Mouse (Mus musculus) cerebellum, adult 2 months (tissue): ENCODE measurements around the gene Olfr1406.

Source experiments
- CTCF ChIP-seq: fragments of 200-500 bp; IDR thresholded peaks from 2 replicates; pipeline ENCODE4 v1.5.1; 2011; ENCODE audit warnings: low read depth, mild to moderate bottlenecking, control low read depth, low read length, moderate library complexity, borderline replicate concordance; ENCODE audit not compliant: insufficient read depth
- POLR2A ChIP-seq: fragments of 200-500 bp; IDR thresholded peaks from 2 replicates; pipeline ENCODE4 v1.6.1; 2011; ENCODE audit warnings: low read length, control low read depth, borderline replicate concordance; ENCODE audit not compliant: insufficient read depth

- TF ChIP-seq POLR2A (no peak), CTCF (no peak)
Observed at GRCm38 (mm10) chr1:173137274-173137673, 53.2 kb downstream of the Olfr1406 start, which contains the start of gene Olfr1408.
